Mouse (Mus musculus) left cerebral cortex, adult 6 months (tissue): ENCODE data around the gene Gm11037. TPM values are rescaled to one million over a fixed set of nuclear protein-coding genes. Genes with fewer than 3 reads are reported as not detected.

ENCODE experiments used
- long read RNA-seq, 2 experiments: library from polyadenylated mRNA; unstranded; transcript quantifications; one replicate each; pipeline ENCODE4 v2.0.0; 2019 to 2020
- polyA plus RNA-seq: library from polyadenylated mRNA; unstranded; fragments of <200 nt; fragmentation: Nextera tagmentation; gene quantifications from 2 replicates; pipeline ENCODE4 v1.2.3, GENCODE M21; 2021

Gm11037 gene
- polyA plus RNA-seq: not detected in 2 replicates
- long read RNA-seq, experiment 1: 0 reads
- long read RNA-seq, experiment 2: 0 reads

GRCm38 (mm10) chr2:131132930-131133547 is at the start of gene Gm11037:
TSS of gene Gm11037 (plus strand) at chr2:131133497.

GRCm38 (mm10) chr2:131086667-131087390 is 46.5 kb upstream of the Gm11037 start, which contains the start of gene Siglec1:
TSS of gene Siglec1 (minus strand) at chr2:131086765.

GRCm38 (mm10) chr2:131127161-131127730 is 6.1 kb upstream of the Gm11037 start, which contains the start of gene Hspa12b:
TSS of gene Hspa12b (plus strand) at chr2:131127280.

GRCm38 (mm10) chr2:131159938-131160581 is 26.8 kb downstream of the Gm11037 start, which contains the start of gene 1700037H04Rik:
TSS of gene 1700037H04Rik (minus strand) at chr2:131160081.

GRCm38 (mm10) chr2:131179990-131180587 is 46.8 kb downstream of the Gm11037 start, which contains the start of gene Cenpb:
TSS of gene Cenpb (minus strand) at chr2:131180067.

Other genes with a start within 250 kb of the Gm11037 start
- gene 4930402H24Rik, start 227.1 kb upstream of the Gm11037 start, polyA plus RNA-seq: 19.6 and 19.8 TPM in 2 replicates
- gene Atrn, start 227.0 kb upstream of the Gm11037 start, polyA plus RNA-seq: 15.1 and 41.4 TPM in 2 replicates
- 95.8 and 168 TPM in 2 replicates for gene Gfra4, start 90.4 kb upstream of the Gm11037 start, polyA plus RNA-seq
- 0.90 and 1.4 TPM in 2 replicates for gene Adam33, start 69.7 kb upstream of the Gm11037 start, polyA plus RNA-seq
- 0.06 TPM in 1 of 2 replicates, not detected in the other for gene Siglec1, start 46.7 kb upstream of the Gm11037 start, polyA plus RNA-seq
- gene Hspa12b, start 6.2 kb upstream of the Gm11037 start, polyA plus RNA-seq: 0.97 and 1.6 TPM in 2 replicates
- gene 1700037H04Rik, start 26.6 kb downstream of the Gm11037 start, polyA plus RNA-seq: 67.9 and 147 TPM in 2 replicates
- 4.0 and 4.6 TPM in 2 replicates for gene Cenpb, start 46.6 kb downstream of the Gm11037 start, polyA plus RNA-seq
- 3.6 and 4.7 TPM in 2 replicates for gene Cdc25b, start 53.5 kb downstream of the Gm11037 start, polyA plus RNA-seq
- 2.8 and 4.3 TPM in 2 replicates for gene Spef1, start 53.8 kb downstream of the Gm11037 start, polyA plus RNA-seq
- 29.5 and 32.4 TPM in 2 replicates for gene Ap5s1, start 73.6 kb downstream of the Gm11037 start, polyA plus RNA-seq
- gene Mavs, start 100.6 kb downstream of the Gm11037 start, polyA plus RNA-seq: 4.0 and 4.8 TPM in 2 replicates
- 6.8 and 61.9 TPM in 2 replicates for gene Pank2, start 129.0 kb downstream of the Gm11037 start, polyA plus RNA-seq
- gene Rnf24, start 219.4 kb downstream of the Gm11037 start, polyA plus RNA-seq: 19.6 and 21.2 TPM in 2 replicates